Mouse (Mus musculus): ENCODE measurements around the gene Gm8332.
"Not testable (repeated sequence)": the region's sequence is repeated elsewhere in the genome, so short reads cannot be mapped to it uniquely, and the experiment has no call there.

- TF ChIP-seq HCFC1 (IDR thresholded peaks at IDR 0.05; ENCODE audit: borderline replicate concordance, insufficient read depth, low read length); CHD2 (IDR thresholded peaks at IDR 0.05; ENCODE audit: low read depth, low read length); ZNF384 (IDR thresholded peaks at IDR 0.05; ENCODE audit: low read depth, low read length); MAFK (IDR thresholded peaks at IDR 0.05; ENCODE audit: insufficient read depth, low read depth, low read length): not testable (repeated sequence)
Measured at GRCm38 (mm10) chr12:88245786-88246185, 4.1 kb downstream of the Gm8332 start.
